Mouse (Mus musculus): Measurements from ENCODE around the gene Hmga1. TPM values are rescaled to one million over a fixed set of nuclear protein-coding genes. Genes with fewer than 3 reads are reported as not detected.

Gene Hmga1
- 34.9 TPM for polyA plus RNA-seq (2014; fragmentation: Illumina TruSeq; extraction: RNeasy Lipid Tissue Mini Kit (QIAGEN cat#74804); ENCODE audit: insufficient read depth, low read depth, low replicate concordance)

GRCm38 (mm10) chr17:27556315-27557011, at the start of gene Hmga1:
Hmga1 (plus strand) TSS chr17:27556497.

DNA sequence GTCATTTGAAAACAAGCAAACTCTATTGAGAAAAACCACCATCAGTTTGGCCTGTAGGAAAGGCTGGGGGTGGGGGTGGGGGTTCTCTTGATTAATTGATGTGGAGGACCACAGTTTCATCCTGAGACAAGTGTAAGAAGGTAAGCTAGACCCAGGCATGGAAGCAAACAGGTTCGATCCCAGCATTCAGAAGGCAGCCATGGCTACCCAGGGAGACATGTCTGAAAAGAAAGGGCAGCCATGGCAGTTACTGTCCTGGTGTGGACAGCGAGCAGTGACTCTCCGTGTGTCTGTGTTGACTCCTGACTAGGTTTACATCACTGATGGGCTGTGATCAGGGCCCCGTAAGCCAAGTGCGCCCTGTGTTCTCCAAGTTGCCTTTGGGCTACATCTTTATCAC, 35.0 kb upstream of the Hmga1 start, which contains the start of gene Grm4:
Grm4 (minus strand) TSS at position 101 of the 400 bp plus-strand sequence.

GRCm38 (mm10) chr17:27565163-27565941, 9.1 kb downstream of the Hmga1 start, which contains the start of gene AI413582:
AI413582 (minus strand) TSS chr17:27565756.

Other genes with a start within 250 kb of the Hmga1 start
- 0.50 TPM for gene Grm4, start 35.1 kb upstream of the Hmga1 start, polyA plus RNA-seq (2014; fragmentation: Illumina TruSeq; extraction: RNeasy Lipid Tissue Mini Kit (QIAGEN cat#74804); ENCODE audit: insufficient read depth, low read depth, low replicate concordance)
- 48.4 TPM for gene AI413582, start 9.3 kb downstream of the Hmga1 start, polyA plus RNA-seq (2014; fragmentation: Illumina TruSeq; extraction: RNeasy Lipid Tissue Mini Kit (QIAGEN cat#74804); ENCODE audit: insufficient read depth, low read depth, low replicate concordance)
- 66.5 TPM for gene Nudt3, start 67.0 kb downstream of the Hmga1 start, polyA plus RNA-seq (2014; fragmentation: Illumina TruSeq; extraction: RNeasy Lipid Tissue Mini Kit (QIAGEN cat#74804); ENCODE audit: insufficient read depth, low read depth, low replicate concordance)
- not detected for gene RPS10-NUDT3, start 78.7 kb downstream of the Hmga1 start, polyA plus RNA-seq (2014; fragmentation: Illumina TruSeq; extraction: RNeasy Lipid Tissue Mini Kit (QIAGEN cat#74804); ENCODE audit: insufficient read depth, low read depth, low replicate concordance)
- 1,905 TPM for gene Rps10, start 80.2 kb downstream of the Hmga1 start, polyA plus RNA-seq (2014; fragmentation: Illumina TruSeq; extraction: RNeasy Lipid Tissue Mini Kit (QIAGEN cat#74804); ENCODE audit: insufficient read depth, low read depth, low replicate concordance)
- 0.43 TPM for gene Pacsin1, start 99.0 kb downstream of the Hmga1 start, polyA plus RNA-seq (2014; fragmentation: Illumina TruSeq; extraction: RNeasy Lipid Tissue Mini Kit (QIAGEN cat#74804); ENCODE audit: insufficient read depth, low read depth, low replicate concordance)
- 2.5 TPM for gene Spdef, start 172.5 kb downstream of the Hmga1 start, polyA plus RNA-seq (2014; fragmentation: Illumina TruSeq; extraction: RNeasy Lipid Tissue Mini Kit (QIAGEN cat#74804); ENCODE audit: insufficient read depth, low read depth, low replicate concordance)